Mouse (Mus musculus) heart, embryonic 16.5 days (tissue): Measurements from ENCODE around the gene Dhx37. TPM values are rescaled to one million over a fixed set of nuclear protein-coding genes. Genes with fewer than 3 reads are reported as not detected.
"Not testable (repeated sequence)": the region's sequence is repeated elsewhere in the genome, so short reads cannot be mapped to it uniquely, and the experiment has no call there.

Experiments used
- ATAC-seq: fragments of 200-750 bp; cut with Nextera tagmentation; replicated peaks from 2 replicates; pipeline ENCODE4 v1.8.0; 2017; ENCODE audit warnings: moderate number of reproducible peaks; ENCODE audit not compliant: insufficient read depth, low FRiP score; ENCODE audit errors: extremely low read depth
- H3K27ac ChIP-seq: fragments of 300-500 bp; sonication (generic); 2 replicates; pipeline ENCODE4 v1.5.1; 2014; ENCODE audit warnings: mild to moderate bottlenecking, low read length, control low read depth, moderate library complexity
- H3K27me3 ChIP-seq: fragments of 300-500 bp; sonication (generic); 2 replicates; pipeline ENCODE4 v1.6.1; 2014; ENCODE audit warnings: low read length, mixed read lengths; ENCODE audit not compliant: control insufficient read depth, insufficient read depth
- H3K36me3 ChIP-seq: fragments of 300-500 bp; sonication (generic); 2 replicates; pipeline ENCODE4 v1.6.1; 2014; ENCODE audit not compliant: control insufficient read depth, insufficient read depth
- H3K4me1 ChIP-seq: fragments of 300-500 bp; sonication (generic); 2 replicates; pipeline ENCODE4 v1.6.1; 2014; ENCODE audit warnings: low read length, mixed read lengths; ENCODE audit not compliant: control insufficient read depth, insufficient read depth
- H3K4me2 ChIP-seq: fragments of 300-500 bp; sonication (generic); 2 replicates; pipeline ENCODE4 v1.6.1; 2014; ENCODE audit warnings: low read depth, mild to moderate bottlenecking, control low read depth, low read length
- H3K4me3 ChIP-seq: fragments of 300-500 bp; sonication (generic); 2 replicates; pipeline ENCODE4 v1.5.1; 2014; ENCODE audit warnings: mild to moderate bottlenecking, control low read depth, low read length
- H3K9ac ChIP-seq: fragments of 300-500 bp; sonication (generic); 2 replicates; pipeline ENCODE4 v1.6.1; 2014; ENCODE audit warnings: low read length, control low read depth
- H3K9me3 ChIP-seq: fragments of 300-500 bp; sonication (generic); replicated peaks from 2 replicates; pipeline ENCODE4 v1.6.1; 2016; ENCODE audit warnings: low read length; ENCODE audit not compliant: control insufficient read depth
- WGBS: fragments of 180-500 bp; shearing (Covaris S2); extraction: QIAGEN DNeasy Blood & Tissue Kit; methylation state at CpG from one replicate; pipeline ENCODE4 v1.1.7; 2014; 5-methylcytosine and 5-hydroxymethylcytosine counted together
- polyA plus RNA-seq: library from polyadenylated mRNA; unstranded; fragments of >200 nt; fragmentation: Nextera tagmentation; extraction: Ambion mirVana; gene quantifications from 2 replicates; pipeline ENCODE4 v1.2.1, GENCODE M21; 2015

The Dhx37 gene
- polyA plus RNA-seq, 1 experiment from 2014 or later = 8.5 TPM

DNA sequence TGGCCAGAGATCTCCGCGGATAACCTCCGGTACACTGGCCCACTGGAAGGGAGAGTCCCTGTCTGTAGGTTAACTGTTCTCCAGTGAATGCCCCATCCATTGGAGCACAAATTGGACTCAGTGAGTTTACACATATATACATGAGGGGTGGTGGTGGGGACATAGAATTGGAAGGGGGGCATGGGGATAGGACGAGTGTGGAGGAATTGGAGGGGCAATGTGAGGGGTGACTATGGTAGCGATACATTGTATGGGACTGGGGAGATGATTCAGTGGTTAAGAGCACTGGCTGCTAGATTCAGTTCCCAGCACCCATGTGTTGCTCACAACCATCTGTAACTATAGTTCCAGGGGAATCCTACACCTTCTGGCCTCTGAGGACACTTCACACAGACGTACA is 30.9 kb downstream of the Dhx37 start:
- H3K36me3 ChIP-seq = no peaks in the 10 kb centered on the region
- H3K4me2 ChIP-seq = no peak overlapping the region
- WGBS = 60% methylated on average over 6 of the region's 6 CpGs
- no peak overlapping the region for H3K9ac ChIP-seq
- H3K4me3 ChIP-seq = no peak overlapping the region
- H3K27me3 ChIP-seq = no peaks in the 10 kb centered on the region
- no peak for ATAC-seq
- H3K4me1 ChIP-seq = peaks cover 12% of the 10 kb centered on the region
- no peaks in the 10 kb centered on the region for H3K9me3 ChIP-seq
- peak overlapping the region; percentile 76; the same call in 1 of the 2 replicates for H3K27ac ChIP-seq

DNA sequence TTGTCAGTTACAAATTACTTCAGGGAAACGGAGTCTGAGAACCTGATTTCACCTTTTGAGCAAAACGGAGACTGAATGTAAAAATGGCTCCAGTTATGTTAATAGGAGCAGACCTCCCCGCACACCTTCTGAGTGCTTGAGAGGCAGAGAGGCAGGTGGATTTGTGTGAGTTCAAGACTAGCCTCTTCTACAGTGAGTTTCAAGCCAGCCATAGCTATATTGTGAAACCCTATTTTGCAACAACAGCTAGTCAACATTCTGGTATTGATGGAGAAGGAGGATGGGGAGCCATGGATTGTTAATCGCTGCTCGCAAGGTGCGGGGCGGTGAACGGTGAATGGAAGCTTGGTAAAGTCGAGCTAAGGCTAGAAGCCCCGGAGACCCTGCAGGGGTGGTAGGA is 31.4 kb downstream of the Dhx37 start:
- peaks cover 11% of the 10 kb centered on the region for H3K4me1 ChIP-seq
- H3K36me3 ChIP-seq = no peaks in the 10 kb centered on the region
- no peak overlapping the region for H3K4me3 ChIP-seq
- H3K27ac ChIP-seq = no peak overlapping the region
- H3K27me3 ChIP-seq = no peaks in the 10 kb centered on the region
- ATAC-seq = no peak
- 65% methylated on average over 10 of the region's 10 CpGs for WGBS
- no peak overlapping the region for H3K4me2 ChIP-seq
- no peak overlapping the region for H3K9ac ChIP-seq
- H3K9me3 ChIP-seq = no peaks in the 10 kb centered on the region

DNA sequence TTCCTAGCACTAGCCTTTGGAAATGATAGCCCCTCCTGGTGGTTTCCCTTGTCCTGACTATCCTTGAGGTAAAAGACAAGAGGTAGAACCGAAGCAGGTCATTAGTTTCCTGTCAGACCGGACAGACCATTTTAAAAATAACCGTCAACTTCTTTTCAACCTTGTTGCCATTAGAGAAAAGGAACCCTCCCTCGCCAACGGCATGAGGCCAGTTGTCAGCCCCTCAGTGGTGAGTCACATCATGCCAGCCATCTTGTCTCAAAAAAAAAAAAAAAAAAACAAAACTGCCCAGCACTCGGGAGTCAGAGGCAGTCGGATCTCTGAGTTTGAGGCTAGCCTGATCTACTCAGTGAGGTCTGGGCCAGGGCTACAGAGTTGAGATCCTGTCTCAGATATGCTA is 33.0 kb downstream of the Dhx37 start:
- Histone ChIP-seq H3K9ac (no peak overlapping the region), H3K36me3 (no peaks in the 10 kb centered on the region), H3K4me2 (no peak overlapping the region), H3K27me3 (no peaks in the 10 kb centered on the region), H3K4me1 (peaks cover 3% of the 10 kb centered on the region; the same call in 1 of the 2 replicates), H3K27ac (no peak overlapping the region), H3K4me3 (no peak overlapping the region), H3K9me3 (no peaks in the 10 kb centered on the region)
- WGBS = 50% methylated on average over 7 of the region's 7 CpGs
- no peak for ATAC-seq

DNA sequence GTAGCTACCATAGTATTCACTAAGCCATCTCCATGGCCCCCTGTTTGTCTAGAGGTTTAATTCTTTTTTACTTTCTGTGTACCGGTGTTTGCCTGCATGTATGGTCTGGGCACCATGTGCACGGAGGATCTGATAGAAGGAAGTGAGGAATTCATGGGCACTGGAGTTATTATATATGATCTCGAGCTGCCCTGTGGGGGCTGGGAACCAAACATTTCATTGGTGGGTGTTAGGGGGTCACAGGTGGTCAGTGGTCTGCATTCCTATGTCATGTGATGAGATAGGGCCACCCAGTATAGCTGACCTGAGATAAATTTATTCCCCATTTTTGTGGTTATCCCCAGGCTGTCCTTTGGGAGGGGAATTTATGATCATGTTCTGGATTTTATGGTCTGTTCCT is 38.9 kb downstream of the Dhx37 start:
- no peaks in the 10 kb centered on the region for H3K27me3 ChIP-seq
- no peak overlapping the region; the same call in 1 of the 2 replicates for H3K9ac ChIP-seq
- peaks cover 39% of the 10 kb centered on the region for H3K4me1 ChIP-seq
- peak overlapping the region; percentile 96 for H3K27ac ChIP-seq
- no peak for ATAC-seq
- H3K9me3 ChIP-seq = no peaks in the 10 kb centered on the region
- no peaks in the 10 kb centered on the region for H3K36me3 ChIP-seq
- WGBS = 60% methylated on average over 3 of the region's 3 CpGs
- no peak overlapping the region for H3K4me3 ChIP-seq
- peak overlapping the region; percentile 73; the same call in 1 of the 2 replicates for H3K4me2 ChIP-seq

DNA sequence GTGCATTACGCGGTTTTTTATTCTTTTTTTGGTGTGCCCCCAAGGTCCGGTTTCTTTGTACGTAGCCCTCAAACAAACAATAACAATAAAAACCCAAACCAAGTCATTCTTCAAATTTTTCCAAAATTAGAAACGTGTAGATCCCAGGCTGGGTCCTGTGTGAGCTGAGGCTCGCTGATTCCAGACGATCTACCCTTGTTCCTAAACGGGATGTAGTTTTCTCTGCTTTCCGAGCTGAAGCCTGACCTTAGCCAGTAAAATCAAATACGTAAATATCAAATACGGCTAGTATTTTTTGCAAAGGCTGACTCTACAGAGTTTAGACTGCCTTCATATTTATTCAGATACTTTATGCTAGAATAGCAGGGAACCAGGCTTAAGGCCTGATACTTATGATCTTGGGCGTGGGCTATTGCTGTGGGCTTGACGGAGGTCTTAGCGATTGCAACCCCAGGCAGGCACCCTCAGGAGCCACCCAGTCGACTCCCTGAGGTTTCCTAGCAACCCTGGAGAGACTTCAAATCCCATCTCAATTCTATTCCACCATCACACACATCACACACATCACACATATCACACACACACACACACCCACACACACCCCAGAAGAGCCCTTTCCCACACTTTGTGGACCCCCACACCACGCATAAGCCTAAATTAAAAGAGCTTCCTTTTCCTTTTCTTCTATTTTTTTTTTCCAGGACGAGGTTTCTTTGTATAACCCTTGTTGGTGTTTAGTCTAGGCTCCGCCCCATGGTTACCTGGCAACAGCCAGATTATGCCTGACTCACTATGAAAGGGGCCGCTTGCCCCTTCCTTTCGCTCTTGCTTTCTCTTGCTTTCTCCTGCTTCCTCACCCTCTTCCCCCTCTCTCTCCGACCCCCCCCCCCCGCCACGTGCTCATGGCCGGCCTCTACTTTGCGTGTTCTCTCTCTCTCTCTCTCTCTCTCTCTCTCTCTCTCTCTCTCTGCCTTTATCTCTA is 40.0 kb downstream of the Dhx37 start:
- Histone ChIP-seq H3K27ac (peak overlapping the region; percentile 96), H3K4me1 (peaks cover 39% of the 10 kb centered on the region), H3K4me2 (peak overlapping the region; percentile 73), H3K9ac (peak overlapping the region; percentile 79), H3K27me3 (no peaks in the 10 kb centered on the region), H3K9me3 (no peaks in the 10 kb centered on the region), H3K36me3 (no peaks in the 10 kb centered on the region), H3K4me3 (peak overlapping the region; percentile 48)
- WGBS = 17% methylated on average over 21 of the region's 25 CpGs
- peak; percentile 23; the same call in 1 of the 2 replicates for ATAC-seq

DNA sequence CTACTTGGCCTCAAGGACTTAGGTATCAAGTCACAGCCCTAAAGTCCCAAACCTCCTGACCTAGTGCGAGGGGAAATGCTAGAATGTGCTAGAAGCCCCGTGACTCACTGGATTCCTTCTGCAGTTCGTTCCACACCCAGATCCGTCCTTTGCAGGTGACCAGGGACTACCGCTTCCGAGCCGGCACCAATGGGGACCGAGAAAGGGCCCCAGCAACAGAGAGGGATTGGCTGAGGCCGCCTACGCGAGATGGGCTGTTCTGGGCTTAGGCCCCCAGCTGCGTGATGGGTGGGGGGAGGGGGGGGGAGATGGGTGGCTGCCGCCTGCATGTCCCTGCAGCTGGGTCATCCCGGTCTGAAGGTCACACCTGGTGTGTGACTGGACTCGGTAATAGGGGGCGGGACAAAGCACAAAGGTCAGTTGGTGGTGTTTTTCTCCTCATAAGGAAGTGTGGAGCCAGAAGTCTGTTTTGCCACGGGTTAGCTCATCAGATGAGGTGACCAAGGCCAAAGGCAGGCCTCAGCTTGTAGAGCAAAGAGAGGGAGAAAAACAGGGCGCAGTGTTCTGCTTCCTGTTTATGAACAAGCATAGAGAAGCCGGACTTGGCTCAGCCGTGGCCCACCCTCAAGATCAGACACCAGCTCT is 40.8 kb downstream of the Dhx37 start:
- peaks cover 5% of the 10 kb centered on the region for H3K36me3 ChIP-seq
- no peaks in the 10 kb centered on the region for H3K27me3 ChIP-seq
- under 1% methylated on average over 20 of the region's 20 CpGs for WGBS
- H3K9ac ChIP-seq = peak overlapping the region; percentile 79
- H3K4me3 ChIP-seq = peak overlapping the region; percentile 48
- peak; percentile 90 for ATAC-seq
- H3K27ac ChIP-seq = peak overlapping the region; percentile 96
- H3K9me3 ChIP-seq = no peaks in the 10 kb centered on the region
- peaks cover 39% of the 10 kb centered on the region for H3K4me1 ChIP-seq
- peak overlapping the region; percentile 73 for H3K4me2 ChIP-seq

DNA sequence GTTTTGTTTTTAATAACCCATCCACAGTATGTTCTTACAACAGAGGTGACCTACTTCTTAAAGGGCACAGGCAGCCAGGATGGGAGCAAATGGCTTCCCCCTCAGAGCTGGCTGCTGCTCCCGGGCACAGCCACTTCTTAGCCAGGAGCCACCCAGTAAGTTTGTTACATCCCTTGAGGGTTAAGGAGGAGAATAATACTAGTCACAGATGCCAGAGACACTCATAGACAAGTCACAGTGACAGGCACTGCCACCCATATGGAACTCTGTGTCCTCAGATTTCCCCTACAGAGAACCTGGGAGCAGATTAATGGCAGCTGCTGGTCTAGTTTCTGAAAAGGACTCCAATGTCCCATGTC is 41.3 kb downstream of the Dhx37 start:
- WGBS = 31% methylated on average over 1 of the region's 1 CpGs

DNA sequence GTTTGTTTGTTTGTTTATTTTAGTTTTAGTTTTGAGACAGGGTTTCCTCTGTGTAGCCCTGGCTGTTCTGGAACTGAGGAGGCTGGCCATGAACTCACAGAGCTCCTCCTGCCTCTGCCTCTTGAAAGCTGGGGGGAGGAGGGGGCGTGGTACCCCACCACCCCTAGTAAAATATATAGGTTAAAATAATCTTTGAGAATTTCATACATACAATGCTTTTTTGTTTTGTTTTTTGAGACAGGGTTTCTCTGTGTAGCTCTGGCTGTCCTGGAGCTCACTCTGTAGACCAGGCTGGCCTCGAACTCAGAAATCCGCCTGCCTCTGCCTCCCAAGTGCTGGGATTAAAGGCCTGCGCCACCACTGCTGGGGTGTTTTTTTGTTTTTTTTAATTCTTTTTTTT is 41.7 kb downstream of the Dhx37 start:
- H3K27ac ChIP-seq = peak overlapping the region; percentile 96
- H3K27me3 ChIP-seq, H3K36me3 ChIP-seq, ATAC-seq, H3K4me3 ChIP-seq, H3K9me3 ChIP-seq: not testable (repeated sequence)
- 91% methylated on average over 4 of the region's 4 CpGs for WGBS
- peak overlapping the region; percentile 44 for H3K4me2 ChIP-seq
- peak overlapping the region; percentile 51 for H3K9ac ChIP-seq
- H3K4me1 ChIP-seq = peaks cover 39% of the 10 kb centered on the region

More for the DNA sequence above, 41.3 kb downstream of the Dhx37 start:
- Histone ChIP-seq H3K4me1 (peaks cover 39% of the 10 kb centered on the region), H3K4me3 (peak overlapping the region; percentile 48; the same call in 1 of the 2 replicates), H3K27ac (peak overlapping the region; percentile 96), H3K9ac (peak overlapping the region; percentile 53), H3K4me2 (peak overlapping the region; percentile 47), H3K27me3 (no peaks in the 10 kb centered on the region), H3K36me3 (peaks cover 6% of the 10 kb centered on the region), H3K9me3 (no peaks in the 10 kb centered on the region)
- no peak; the same call in 1 of the 2 replicates for ATAC-seq

DNA sequence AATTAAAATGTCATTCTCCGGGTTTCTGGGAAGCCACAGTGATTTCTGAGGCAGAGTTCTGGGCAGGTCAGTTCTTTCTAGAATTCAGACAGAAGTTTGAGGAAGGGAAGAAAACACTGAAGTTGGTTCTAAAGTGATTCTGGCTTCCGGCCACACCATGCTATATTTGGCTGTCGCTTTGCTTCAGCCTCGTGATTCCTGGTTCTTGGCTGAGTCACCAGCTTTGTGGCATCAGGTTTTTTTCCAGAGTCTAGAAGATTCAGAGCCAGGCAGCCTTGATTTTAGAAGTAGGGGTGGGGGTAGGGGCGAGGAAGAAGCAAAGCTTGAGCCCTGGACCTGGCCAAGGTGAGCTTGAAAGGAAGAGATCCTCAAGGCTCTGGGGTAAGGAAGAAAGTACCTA is 42.3 kb downstream of the Dhx37 start:
- Histone ChIP-seq H3K9me3 (no peaks in the 10 kb centered on the region), H3K9ac (peak overlapping the region; percentile 51), H3K4me3 (no peak overlapping the region), H3K27ac (peak overlapping the region; percentile 96), H3K36me3 (peaks cover 6% of the 10 kb centered on the region), H3K4me2 (peak overlapping the region; percentile 44), H3K4me1 (peaks cover 39% of the 10 kb centered on the region), H3K27me3 (no peaks in the 10 kb centered on the region)
- no peak for ATAC-seq
- 36% methylated on average over 5 of the region's 5 CpGs for WGBS
